Mouse (Mus musculus): ENCODE measurements at regions not wholly inside any gene's neighbourhood (a gene's known extent, or its start where the extent isn't known, plus 50 kb on each side); places are given as distances from the start of the nearest gene placed in this dataset.
A peak's percentile ranks its signal among the peaks of the same experiment; 100 is the strongest.
"Not testable (repeated sequence)": the region's sequence is repeated elsewhere in the genome, so short reads cannot be mapped to it uniquely, and the experiment has no call there.

GRCm38 (mm10) chr15:3909471-3909870, 69.9 kb downstream of the Fbxo4 start:
- WGBS, result 77% methylated on average over 3 of the region's 3 CpGs
- H3K27ac ChIP-seq (replicated peaks; ENCODE audit: insufficient read depth, low read depth, low read length), result no peak overlapping the region
- TF ChIP-seq POLR2A (IDR thresholded peaks at IDR 0.05; ENCODE audit: extremely low read depth, insufficient read depth, low read length) (no peak), CTCF (IDR thresholded peaks at IDR 0.05; ENCODE audit: low read depth, low read length) (no peak)
- H3K27me3 ChIP-seq (ENCODE audit: control insufficient read depth, insufficient read depth, low read length), result no peaks in the 10 kb centered on the region
- no peaks in the 10 kb centered on the region for H3K79me2 ChIP-seq (ENCODE audit: control insufficient read depth, insufficient read depth, low read length)
- H3K4me1 ChIP-seq (ENCODE audit: control insufficient read depth, insufficient read depth, low read length), result no peaks in the 10 kb centered on the region
- H3K4me3 ChIP-seq (ENCODE audit: insufficient read depth, low read depth, low read length), result no peak overlapping the region
- H3K36me3 ChIP-seq (ENCODE audit: control insufficient read depth, insufficient read depth, low read length), result no peaks in the 10 kb centered on the region
- H3K9ac ChIP-seq (ENCODE audit: low read depth, low read length), result no peak overlapping the region
- DNase-seq (ENCODE audit: extremely low read depth, low read depth, low spot score), result no peak

GRCm38 (mm10) chr15:3908721-3909120, 70.7 kb downstream of the Fbxo4 start:
- Histone ChIP-seq H3K4me1 (ENCODE audit: control insufficient read depth, insufficient read depth, low read length) (no peaks in the 10 kb centered on the region), H3K27me3 (ENCODE audit: control insufficient read depth, insufficient read depth, low read length) (no peaks in the 10 kb centered on the region), H3K36me3 (ENCODE audit: control insufficient read depth, insufficient read depth, low read length) (no peaks in the 10 kb centered on the region), H3K4me3 (ENCODE audit: insufficient read depth, low read depth, low read length) (no peak overlapping the region), H3K9ac (ENCODE audit: low read depth, low read length) (no peak overlapping the region), H3K79me2 (ENCODE audit: control insufficient read depth, insufficient read depth, low read length) (no peaks in the 10 kb centered on the region), H3K27ac (replicated peaks; ENCODE audit: insufficient read depth, low read depth, low read length) (no peak overlapping the region)
- WGBS, result 7% methylated on average over 2 of the region's 2 CpGs
- peak; percentile 53 for DNase-seq (ENCODE audit: extremely low read depth, low read depth, low spot score)
- no peak for TF ChIP-seq POLR2A (IDR thresholded peaks at IDR 0.05; ENCODE audit: extremely low read depth, insufficient read depth, low read length)
- no peak for TF ChIP-seq CTCF (IDR thresholded peaks at IDR 0.05; ENCODE audit: low read depth, low read length)

GRCm38 (mm10) chr15:3905548-3905947, 73.8 kb downstream of the Fbxo4 start:
- H3K36me3 ChIP-seq (ENCODE audit: control insufficient read depth, insufficient read depth, low read length), result no peaks in the 10 kb centered on the region
- TF ChIP-seq POLR2A (IDR thresholded peaks at IDR 0.05; ENCODE audit: extremely low read depth, insufficient read depth, low read length) (no peak), CTCF (IDR thresholded peaks at IDR 0.05; ENCODE audit: low read depth, low read length) (no peak)
- DNase-seq (ENCODE audit: extremely low read depth, low read depth, low spot score), result no peak
- H3K27me3 ChIP-seq (ENCODE audit: control insufficient read depth, insufficient read depth, low read length), result no peaks in the 10 kb centered on the region
- H3K4me1 ChIP-seq (ENCODE audit: control insufficient read depth, insufficient read depth, low read length), result no peaks in the 10 kb centered on the region
- no peak overlapping the region for H3K4me3 ChIP-seq (ENCODE audit: insufficient read depth, low read depth, low read length)
- 70% methylated on average over 2 of the region's 2 CpGs for WGBS
- no peaks in the 10 kb centered on the region for H3K79me2 ChIP-seq (ENCODE audit: control insufficient read depth, insufficient read depth, low read length)
- no peak overlapping the region for H3K9ac ChIP-seq (ENCODE audit: low read depth, low read length)
- no peak overlapping the region for H3K27ac ChIP-seq (replicated peaks; ENCODE audit: insufficient read depth, low read depth, low read length)

DNA sequence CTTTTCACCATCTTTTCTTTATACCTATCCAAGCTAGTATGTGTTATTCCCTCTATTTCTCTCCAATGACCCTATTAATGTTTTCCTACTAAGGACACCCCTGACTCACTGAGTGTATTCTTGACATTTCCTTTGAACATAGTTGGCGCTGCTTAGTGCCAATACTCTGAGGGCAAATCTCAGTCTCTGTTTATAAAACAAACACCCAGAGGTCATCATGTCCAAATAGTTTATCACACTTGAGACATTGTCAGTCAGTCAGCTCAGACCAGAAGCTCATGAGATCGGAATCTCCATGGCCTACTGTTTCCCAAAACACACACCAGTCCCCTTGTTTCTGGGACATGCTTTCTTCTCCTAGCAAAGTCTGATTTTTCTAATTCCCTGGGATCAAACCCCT, 100.9 kb downstream of the Fbxo4 start:
- Histone ChIP-seq H3K79me2 (ENCODE audit: control insufficient read depth, insufficient read depth, low read length) (no peaks in the 10 kb centered on the region), H3K4me1 (ENCODE audit: control insufficient read depth, insufficient read depth, low read length) (no peaks in the 10 kb centered on the region), H3K36me3 (ENCODE audit: control insufficient read depth, insufficient read depth, low read length) (no peaks in the 10 kb centered on the region), H3K9ac (ENCODE audit: low read depth, low read length) (no peak overlapping the region), H3K4me3 (ENCODE audit: insufficient read depth, low read depth, low read length) (no peak overlapping the region), H3K27ac (replicated peaks; ENCODE audit: insufficient read depth, low read depth, low read length) (no peak overlapping the region), H3K27me3 (ENCODE audit: control insufficient read depth, insufficient read depth, low read length) (no peaks in the 10 kb centered on the region)
- peak; percentile 75 for DNase-seq (ENCODE audit: extremely low read depth, low read depth, low spot score)
- TF ChIP-seq POLR2A (IDR thresholded peaks at IDR 0.05; ENCODE audit: extremely low read depth, insufficient read depth, low read length) (no peak), CTCF (IDR thresholded peaks at IDR 0.05; ENCODE audit: low read depth, low read length) (no peak)
- 27% methylated on average over 2 of the region's 2 CpGs for WGBS

DNA sequence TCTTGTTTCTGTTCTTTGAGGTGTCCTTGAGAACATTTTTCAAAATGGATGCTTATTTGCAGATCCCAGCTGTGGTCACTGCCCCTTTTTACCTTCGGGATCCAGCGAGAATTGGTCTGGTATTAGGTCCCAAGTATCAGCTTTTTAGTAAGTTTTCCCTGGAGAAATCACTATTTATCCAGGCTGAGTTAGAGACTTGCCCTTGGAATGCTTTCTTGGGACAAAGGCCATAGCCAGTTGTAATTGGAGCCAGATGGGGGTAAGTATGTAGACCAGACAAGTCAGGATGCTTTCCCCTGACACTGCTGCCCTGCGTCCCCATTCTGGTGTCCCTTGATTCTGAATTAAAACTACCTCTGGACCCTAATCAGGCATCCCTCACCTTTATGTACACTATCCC, 101.9 kb downstream of the Fbxo4 start:
- no peak for DNase-seq (ENCODE audit: extremely low read depth, low read depth, low spot score)

DNA sequence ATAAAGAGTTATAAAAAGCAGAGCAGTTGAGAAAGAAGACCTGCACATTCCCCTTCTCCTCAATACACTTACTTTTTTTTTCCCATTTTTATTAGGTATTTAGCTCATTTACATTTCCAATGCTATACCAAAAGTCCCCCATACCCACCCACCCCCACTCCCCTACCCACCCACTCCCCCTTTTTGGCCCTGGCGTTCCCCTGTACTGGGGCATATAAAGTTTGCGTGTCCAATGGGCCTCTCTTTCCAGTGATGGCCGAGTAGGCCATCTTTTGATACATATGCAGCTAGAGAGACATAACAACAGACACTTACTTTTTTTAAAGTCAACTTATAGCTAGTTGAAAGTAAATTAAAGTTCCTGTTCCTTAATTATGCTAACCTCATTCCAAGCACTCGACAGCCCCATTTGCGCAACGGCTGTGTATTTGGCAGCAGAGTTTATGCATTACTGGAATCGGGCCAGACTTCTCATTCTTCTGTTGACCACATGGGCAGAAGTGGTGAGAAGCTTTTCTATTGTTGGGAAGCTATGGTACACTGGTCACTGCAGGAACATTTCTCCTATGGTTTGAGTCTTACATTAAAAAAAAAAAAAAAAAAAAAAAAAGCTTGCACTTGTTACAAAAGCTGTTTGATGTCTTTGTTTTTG, 104.0 kb downstream of the Fbxo4 start:
- H3K9ac ChIP-seq (ENCODE audit: low read depth, low read length); H3K79me2 ChIP-seq (ENCODE audit: control insufficient read depth, insufficient read depth, low read length); H3K27me3 ChIP-seq (ENCODE audit: control insufficient read depth, insufficient read depth, low read length); H3K27ac ChIP-seq (replicated peaks; ENCODE audit: insufficient read depth, low read depth, low read length); H3K36me3 ChIP-seq (ENCODE audit: control insufficient read depth, insufficient read depth, low read length); H3K4me3 ChIP-seq (ENCODE audit: insufficient read depth, low read depth, low read length); H3K4me1 ChIP-seq (ENCODE audit: control insufficient read depth, insufficient read depth, low read length): not testable (repeated sequence)
- peak; percentile 68 for DNase-seq (ENCODE audit: extremely low read depth, low read depth, low spot score)
- WGBS, result 54% methylated on average over 7 of the region's 7 CpGs

More for the DNA sequence above, 101.9 kb downstream of the Fbxo4 start:
- 96% methylated on average over 3 of the region's 3 CpGs for WGBS
- H3K27me3 ChIP-seq (ENCODE audit: control insufficient read depth, insufficient read depth, low read length), result no peaks in the 10 kb centered on the region
- H3K4me1 ChIP-seq (ENCODE audit: control insufficient read depth, insufficient read depth, low read length), result no peaks in the 10 kb centered on the region
- no peak overlapping the region for H3K27ac ChIP-seq (replicated peaks; ENCODE audit: insufficient read depth, low read depth, low read length)
- H3K4me3 ChIP-seq (ENCODE audit: insufficient read depth, low read depth, low read length), result no peak overlapping the region
- no peak overlapping the region for H3K9ac ChIP-seq (ENCODE audit: low read depth, low read length)
- H3K79me2 ChIP-seq (ENCODE audit: control insufficient read depth, insufficient read depth, low read length), result no peaks in the 10 kb centered on the region
- TF ChIP-seq POLR2A (IDR thresholded peaks at IDR 0.05; ENCODE audit: extremely low read depth, insufficient read depth, low read length), result no peak
- no peak for TF ChIP-seq CTCF (IDR thresholded peaks at IDR 0.05; ENCODE audit: low read depth, low read length)
- no peaks in the 10 kb centered on the region for H3K36me3 ChIP-seq (ENCODE audit: control insufficient read depth, insufficient read depth, low read length)
